Mouse (Mus musculus) layer of hippocampus, postnatal 14 days (tissue): ENCODE results near the gene C030005K15Rik. TPM values are rescaled to one million over a fixed set of nuclear protein-coding genes. Genes with fewer than 3 reads are reported as not detected.

Experiments used
- total RNA-seq, 2 experiments: library from RNA; stranded (reverse); gene quantifications; 2 replicates each; pipeline ENCODE4 v1.2.3; 2021

Gene C030005K15Rik
- total RNA-seq, 2 experiments from 2014 or later: 0.28 to 0.52 TPM

Other genes starting within 250 kb of the C030005K15Rik start
- 10 to 100 TPM; 38.5 to 44.3 TPM for gene Dcn, start 247.1 kb downstream of the C030005K15Rik start, total RNA-seq
- 1 to 10 TPM; 4.0 to 5.3 TPM for gene Lum, start 161.6 kb downstream of the C030005K15Rik start, total RNA-seq
- under 1 TPM; 0.33 to 0.78 TPM for gene Kera, start 119.9 kb downstream of the C030005K15Rik start, total RNA-seq
- not detected for gene Epyc, start 82.7 kb downstream of the C030005K15Rik start, total RNA-seq
- not detected for gene Ccer1, start 33.7 kb downstream of the C030005K15Rik start, total RNA-seq